Mouse (Mus musculus) cerebral cortex, adult 2 months (tissue): ENCODE data around the gene Mical3.

Experiments
- WGBS: fragments of 180-500 bp; shearing (Covaris S2); methylation state at CpG from one replicate; pipeline ENCODE4 v1.1.7; 2018; 5-methylcytosine and 5-hydroxymethylcytosine counted together

Gene Mical3

GRCm38 (mm10) chr6:120903961-120904360 lies 226.8 kb downstream of the Mical3 start:
- WGBS = 86% methylated on average over 11 of the region's 11 CpGs

DNA sequence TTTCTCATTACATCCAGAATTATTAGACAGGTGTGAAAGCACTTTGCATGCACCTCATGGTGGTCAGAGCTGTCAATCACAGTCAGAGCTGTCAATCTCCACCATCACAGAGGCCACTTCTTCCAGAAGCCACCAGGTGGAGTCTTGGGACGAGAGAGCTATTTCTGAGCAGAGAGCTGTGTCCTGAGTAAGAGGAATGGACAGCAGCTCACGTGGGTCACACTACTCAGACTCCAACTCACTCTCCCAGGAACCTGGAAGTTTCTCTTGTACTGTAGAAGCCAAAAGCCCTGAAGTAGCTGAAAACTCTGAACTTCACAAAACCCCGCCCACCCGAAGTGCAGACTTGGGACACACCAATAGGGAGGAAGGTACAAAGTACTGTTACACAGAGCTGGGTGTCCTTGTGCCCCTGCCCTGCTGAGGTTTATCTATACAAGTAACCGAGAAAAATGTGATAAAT lies 227.3 kb downstream of the Mical3 start:
- 53% methylated on average over 5 of the region's 5 CpGs for WGBS

DNA sequence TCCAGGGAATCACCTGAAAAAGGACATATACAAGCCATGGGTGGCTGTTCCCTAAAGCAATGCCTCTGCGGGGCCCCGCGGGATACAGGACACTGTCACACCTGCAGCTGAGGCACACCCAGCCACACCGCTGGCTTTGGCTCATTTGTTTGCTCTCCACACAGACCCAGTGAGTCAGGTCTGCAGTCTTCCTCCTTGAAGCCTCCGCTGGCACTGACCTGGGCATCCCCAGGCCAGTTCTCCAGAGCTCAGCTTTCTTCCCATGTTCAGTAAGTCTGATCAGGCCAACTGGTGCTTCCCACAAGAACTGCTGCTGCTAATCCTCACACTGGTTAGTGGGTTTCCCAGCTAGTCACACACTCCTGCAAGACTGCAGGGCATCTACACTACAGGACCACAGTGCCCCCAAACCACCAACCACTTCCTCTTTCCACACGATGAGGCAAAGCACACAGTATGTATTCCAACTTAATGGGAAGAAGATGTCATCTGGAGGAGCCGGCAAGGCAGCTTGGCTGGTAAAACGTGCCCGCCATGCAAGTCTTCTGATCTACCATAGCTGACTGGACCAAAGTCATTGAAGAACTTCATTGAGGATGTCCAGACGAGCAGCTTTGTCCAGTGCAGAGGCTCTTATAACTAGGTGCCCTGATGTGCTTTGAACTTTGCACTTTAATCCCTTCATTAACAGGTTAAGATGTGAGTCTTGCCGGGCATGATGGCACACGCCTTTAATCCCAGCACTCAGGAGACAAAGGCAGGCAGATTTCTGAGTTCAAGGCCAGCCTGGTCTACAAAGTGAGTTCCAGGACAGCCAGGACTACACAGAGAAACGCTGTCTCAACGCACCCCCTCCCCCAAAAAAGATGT lies 228.8 kb downstream of the Mical3 start:
- 93% methylated on average over 14 of the region's 14 CpGs for WGBS

GRCm38 (mm10) chr6:120898188-120898833 lies 232.5 kb downstream of the Mical3 start:
- WGBS = 64% methylated on average over 6 of the region's 6 CpGs

GRCm38 (mm10) chr6:120894524-120894923 lies 236.3 kb downstream of the Mical3 start:
- 93% methylated on average over 9 of the region's 9 CpGs for WGBS

- WGBS = 92% methylated on average over 9 of the region's 9 CpGs
Measured at GRCm38 (mm10) chr6:120894089-120894488, 236.7 kb downstream of the Mical3 start.

DNA sequence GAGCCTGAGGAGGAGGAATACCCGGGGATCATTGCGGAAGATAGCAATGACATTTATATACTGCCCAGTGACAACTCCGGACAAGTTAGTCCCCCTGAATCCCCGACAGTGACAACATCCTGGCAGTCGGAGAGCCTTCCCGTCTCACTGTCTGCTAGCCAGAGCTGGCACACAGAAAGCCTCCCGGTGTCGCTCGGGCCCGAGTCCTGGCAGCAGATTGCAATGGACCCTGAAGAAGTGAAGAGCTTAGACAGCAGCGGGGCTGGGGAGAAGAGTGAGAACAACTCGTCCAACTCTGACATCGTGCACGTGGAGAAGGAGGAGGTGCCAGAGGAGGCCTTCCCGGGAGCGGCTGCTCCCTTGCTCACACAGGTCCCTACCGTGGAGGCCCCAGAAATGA lies 244.1 kb downstream of the Mical3 start:
- WGBS = 72% methylated on average over 17 of the region's 17 CpGs

DNA sequence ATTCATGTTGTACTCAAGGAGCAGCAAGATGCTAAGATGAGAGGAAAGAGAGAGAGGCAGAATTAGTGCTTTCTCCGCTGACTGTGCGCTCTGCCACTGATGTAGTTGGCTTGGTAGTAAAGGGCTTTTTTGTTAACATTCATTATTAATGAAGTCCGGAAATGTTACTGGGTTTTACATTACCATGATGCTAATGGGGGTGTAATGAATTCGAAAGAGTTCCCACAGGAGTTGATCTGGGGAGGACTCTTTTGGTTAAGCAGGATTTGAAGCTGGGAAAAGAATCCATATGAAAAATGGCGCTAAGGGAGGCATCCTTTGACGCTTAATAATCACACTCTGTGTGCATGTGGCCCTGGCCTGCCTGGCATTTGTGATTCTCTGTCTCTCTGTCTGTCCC lies 246.4 kb downstream of the Mical3 start:
- 82% methylated on average over 6 of the region's 6 CpGs for WGBS
